Mouse (Mus musculus) heart, embryonic 16.5 days (tissue): Measurements from ENCODE around the gene Sept8. TPM values are rescaled to one million over a fixed set of nuclear protein-coding genes. Genes with fewer than 3 reads are reported as not detected.

Experiments used
- ATAC-seq: fragments of 200-750 bp; cut with Nextera tagmentation; replicated peaks from 2 replicates; pipeline ENCODE4 v1.8.0; 2017; ENCODE audit warnings: moderate number of reproducible peaks; ENCODE audit not compliant: insufficient read depth, low FRiP score; ENCODE audit errors: extremely low read depth
- H3K27ac ChIP-seq: fragments of 300-500 bp; sonication (generic); 2 replicates; pipeline ENCODE4 v1.5.1; 2014; ENCODE audit warnings: mild to moderate bottlenecking, low read length, control low read depth, moderate library complexity
- H3K27me3 ChIP-seq: fragments of 300-500 bp; sonication (generic); 2 replicates; pipeline ENCODE4 v1.6.1; 2014; ENCODE audit warnings: low read length, mixed read lengths; ENCODE audit not compliant: control insufficient read depth, insufficient read depth
- H3K36me3 ChIP-seq: fragments of 300-500 bp; sonication (generic); 2 replicates; pipeline ENCODE4 v1.6.1; 2014; ENCODE audit not compliant: control insufficient read depth, insufficient read depth
- H3K4me1 ChIP-seq: fragments of 300-500 bp; sonication (generic); 2 replicates; pipeline ENCODE4 v1.6.1; 2014; ENCODE audit warnings: low read length, mixed read lengths; ENCODE audit not compliant: control insufficient read depth, insufficient read depth
- H3K4me2 ChIP-seq: fragments of 300-500 bp; sonication (generic); 2 replicates; pipeline ENCODE4 v1.6.1; 2014; ENCODE audit warnings: low read depth, mild to moderate bottlenecking, control low read depth, low read length
- H3K4me3 ChIP-seq: fragments of 300-500 bp; sonication (generic); 2 replicates; pipeline ENCODE4 v1.5.1; 2014; ENCODE audit warnings: mild to moderate bottlenecking, control low read depth, low read length
- H3K9ac ChIP-seq: fragments of 300-500 bp; sonication (generic); 2 replicates; pipeline ENCODE4 v1.6.1; 2014; ENCODE audit warnings: low read length, control low read depth
- H3K9me3 ChIP-seq: fragments of 300-500 bp; sonication (generic); replicated peaks from 2 replicates; pipeline ENCODE4 v1.6.1; 2016; ENCODE audit warnings: low read length; ENCODE audit not compliant: control insufficient read depth
- WGBS: fragments of 180-500 bp; shearing (Covaris S2); extraction: QIAGEN DNeasy Blood & Tissue Kit; methylation state at CpG from one replicate; pipeline ENCODE4 v1.1.7; 2014; 5-methylcytosine and 5-hydroxymethylcytosine counted together
- polyA plus RNA-seq: library from polyadenylated mRNA; unstranded; fragments of >200 nt; fragmentation: Nextera tagmentation; extraction: Ambion mirVana; gene quantifications from 2 replicates; pipeline ENCODE4 v1.2.1, GENCODE M21; 2015

Sept8 gene
- polyA plus RNA-seq, 1 experiment from 2014 or later, result 22.9 TPM

GRCm38 (mm10) chr11:53567224-53568014 is 48.4 kb downstream of the Sept8 start, which contains the start of gene Kif3a:
Gene Kif3a (plus strand): TSS chr11:53567379.
- Histone ChIP-seq H3K36me3 (no peaks in the 10 kb centered on the region), H3K27ac (peak within 1 kb of the TSS; percentile 33; the same call in 1 of the 2 replicates), H3K9me3 (peaks cover 7% of the 10 kb centered on the region; the same call in 1 of the 2 replicates), H3K4me2 (peak within 1 kb of the TSS; percentile 83), H3K4me3 (peak within 1 kb of the TSS; percentile 75), H3K4me1 (peaks cover 6% of the 10 kb centered on the region), H3K27me3 (no peaks in the 10 kb centered on the region), H3K9ac (peak within 1 kb of the TSS; percentile 79)
- peak; percentile 93 for ATAC-seq
- under 1% methylated on average over 68 of the region's 69 CpGs for WGBS

DNA sequence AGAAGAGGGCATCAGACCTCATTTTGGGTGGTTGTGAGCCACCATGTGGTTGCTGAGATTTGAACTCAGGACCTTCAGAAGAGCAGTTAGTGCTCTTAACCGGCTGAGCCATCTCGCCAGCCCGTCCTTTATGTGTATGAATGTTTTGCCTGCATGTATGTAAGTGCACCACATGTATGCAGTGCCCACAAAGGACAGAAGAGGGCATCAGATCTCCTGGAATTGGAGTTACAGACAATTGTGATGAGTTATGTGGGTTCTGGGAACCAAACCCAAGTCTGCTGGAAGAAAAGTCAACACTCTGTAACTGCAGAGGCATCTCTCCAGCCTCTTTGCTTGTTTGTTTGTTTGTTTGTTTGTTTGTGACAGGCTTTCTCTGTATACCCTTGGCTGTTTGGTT is 61.5 kb downstream of the Sept8 start:
- H3K27me3 ChIP-seq, result no peaks in the 10 kb centered on the region
- no peak overlapping the region for H3K27ac ChIP-seq
- no peaks in the 10 kb centered on the region; the same call in 1 of the 2 replicates for H3K4me1 ChIP-seq
- H3K4me3 ChIP-seq, result no peak overlapping the region
- no peak overlapping the region for H3K4me2 ChIP-seq
- no peaks in the 10 kb centered on the region for H3K9me3 ChIP-seq
- peaks cover 18% of the 10 kb centered on the region for H3K36me3 ChIP-seq
- ATAC-seq, result no peak
- WGBS, result 95% methylated on average over 3 of the region's 3 CpGs
- no peak overlapping the region for H3K9ac ChIP-seq

DNA sequence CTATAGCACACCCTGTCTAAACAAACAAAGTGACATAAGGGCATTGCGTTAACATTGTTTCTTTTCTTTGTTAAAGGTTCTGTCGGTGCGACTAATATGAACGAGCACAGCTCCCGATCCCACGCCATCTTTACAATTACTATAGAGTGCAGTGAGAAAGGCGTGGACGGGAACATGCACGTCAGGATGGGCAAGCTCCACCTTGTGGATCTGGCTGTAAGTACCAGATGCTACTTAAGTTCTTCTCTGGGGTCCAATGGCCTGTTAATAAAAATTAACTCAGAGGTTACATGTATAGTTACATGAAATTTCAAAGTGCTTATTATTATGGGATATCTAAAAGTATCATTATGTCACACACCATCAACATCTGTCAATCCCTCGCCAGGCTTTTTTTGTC is 64.1 kb downstream of the Sept8 start:
- H3K9me3 ChIP-seq, result no peaks in the 10 kb centered on the region
- no peak overlapping the region for H3K27ac ChIP-seq
- no peaks in the 10 kb centered on the region; the same call in 1 of the 2 replicates for H3K4me1 ChIP-seq
- no peak for ATAC-seq
- no peak overlapping the region for H3K9ac ChIP-seq
- no peak overlapping the region for H3K4me3 ChIP-seq
- 82% methylated on average over 10 of the region's 10 CpGs for WGBS
- H3K27me3 ChIP-seq, result no peaks in the 10 kb centered on the region
- peaks cover 29% of the 10 kb centered on the region for H3K36me3 ChIP-seq
- no peak overlapping the region for H3K4me2 ChIP-seq

DNA sequence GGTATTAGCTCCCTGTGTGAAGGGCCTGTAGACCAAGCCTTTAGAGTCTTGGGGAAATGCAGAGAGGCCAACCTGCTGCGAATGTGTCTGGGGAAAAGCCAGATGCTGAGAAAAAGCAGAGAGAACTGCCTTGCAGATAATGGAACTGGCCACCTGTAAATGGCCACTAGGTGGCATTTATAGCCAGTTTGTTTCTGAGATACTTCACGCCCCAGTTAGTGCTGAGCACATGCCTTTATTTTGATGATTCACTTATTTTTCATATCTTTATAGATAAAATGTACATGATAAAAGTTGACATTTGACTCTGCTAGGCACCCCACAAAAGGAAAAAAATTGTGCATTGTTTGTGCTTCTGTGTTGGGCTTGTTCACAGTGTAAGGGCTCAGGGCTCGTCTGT is 65.8 kb downstream of the Sept8 start:
- Histone ChIP-seq H3K9ac (no peak overlapping the region), H3K9me3 (no peaks in the 10 kb centered on the region), H3K4me3 (no peak overlapping the region), H3K4me2 (no peak overlapping the region), H3K27ac (no peak overlapping the region), H3K4me1 (no peaks in the 10 kb centered on the region; the same call in 1 of the 2 replicates), H3K27me3 (no peaks in the 10 kb centered on the region), H3K36me3 (peaks cover 26% of the 10 kb centered on the region)
- WGBS, result 52% methylated on average over 3 of the region's 3 CpGs
- no peak for ATAC-seq

GRCm38 (mm10) chr11:53585510-53585909 is 66.5 kb downstream of the Sept8 start:
- ATAC-seq, result no peak
- no peaks in the 10 kb centered on the region for H3K9me3 ChIP-seq
- no peak overlapping the region for H3K4me3 ChIP-seq
- WGBS, result 65% methylated on average over 6 of the region's 6 CpGs
- no peak overlapping the region for H3K27ac ChIP-seq
- no peak overlapping the region for H3K4me2 ChIP-seq
- no peak overlapping the region for H3K9ac ChIP-seq
- H3K27me3 ChIP-seq, result no peaks in the 10 kb centered on the region
- H3K4me1 ChIP-seq, result no peaks in the 10 kb centered on the region; the same call in 1 of the 2 replicates
- H3K36me3 ChIP-seq, result peaks cover 23% of the 10 kb centered on the region

- Histone ChIP-seq H3K27ac (no peak overlapping the region), H3K36me3 (peaks cover 16% of the 10 kb centered on the region), H3K9me3 (no peaks in the 10 kb centered on the region), H3K27me3 (no peaks in the 10 kb centered on the region), H3K4me3 (no peak overlapping the region), H3K4me2 (no peak overlapping the region), H3K9ac (no peak overlapping the region), H3K4me1 (no peaks in the 10 kb centered on the region; the same call in 1 of the 2 replicates)
- WGBS, result 80% methylated on average over 8 of the region's 8 CpGs
- ATAC-seq, result no peak
These were observed 69.2 kb downstream of the Sept8 start for GRCm38 (mm10) chr11:53588279-53588678.

DNA sequence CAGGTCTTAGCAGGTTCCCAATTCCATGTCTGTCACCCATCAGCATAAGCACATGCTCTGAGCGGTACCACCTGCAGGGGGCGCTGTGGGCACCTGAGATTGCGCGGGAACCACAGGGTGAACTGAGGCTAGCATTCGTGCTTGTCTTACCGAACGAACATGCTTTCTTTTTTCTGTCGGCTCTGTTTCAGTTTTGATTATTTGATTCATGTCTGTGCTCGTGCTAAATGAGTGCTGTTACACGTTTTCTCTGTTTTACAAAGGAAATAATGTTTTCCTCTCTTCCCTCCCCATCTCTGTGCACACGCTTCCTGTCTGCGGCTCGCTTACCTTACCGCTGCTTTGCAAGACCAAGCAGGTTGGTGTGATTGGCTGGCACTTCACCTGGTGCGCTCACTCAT is 71.3 kb downstream of the Sept8 start:
- 38% methylated on average over 15 of the region's 15 CpGs for WGBS
- no peaks in the 10 kb centered on the region; the same call in 1 of the 2 replicates for H3K4me1 ChIP-seq
- H3K27ac ChIP-seq, result no peak overlapping the region
- H3K4me2 ChIP-seq, result peak overlapping the region; percentile 12; the same call in 1 of the 2 replicates
- H3K4me3 ChIP-seq, result no peak overlapping the region
- ATAC-seq, result no peak
- no peaks in the 10 kb centered on the region for H3K27me3 ChIP-seq
- H3K36me3 ChIP-seq, result peaks cover 22% of the 10 kb centered on the region
- no peaks in the 10 kb centered on the region for H3K9me3 ChIP-seq
- no peak overlapping the region for H3K9ac ChIP-seq

GRCm38 (mm10) chr11:53591116-53591515 is 72.1 kb downstream of the Sept8 start:
- Histone ChIP-seq H3K4me3 (no peak overlapping the region), H3K27ac (no peak overlapping the region), H3K9me3 (no peaks in the 10 kb centered on the region), H3K9ac (no peak overlapping the region), H3K36me3 (peaks cover 22% of the 10 kb centered on the region), H3K4me1 (no peaks in the 10 kb centered on the region), H3K27me3 (no peaks in the 10 kb centered on the region), H3K4me2 (no peak overlapping the region)
- WGBS, result 92% methylated on average over 5 of the region's 5 CpGs
- ATAC-seq, result no peak
